Mouse (Mus musculus): Measurements from ENCODE around the gene Grwd1. TPM values are rescaled to one million over a fixed set of nuclear protein-coding genes. Genes with fewer than 3 reads are reported as not detected.
"Not testable (repeated sequence)": the region's sequence is repeated elsewhere in the genome, so short reads cannot be mapped to it uniquely, and the experiment has no call there.

Gene Grwd1
- polyA plus RNA-seq (2015; fragmentation: Nextera tagmentation; extraction: Ambion mirVana) = 41.9 and 44.1 TPM in 2 replicates

GRCm38 (mm10) chr7:45830427-45831127, at the start of gene Grwd1:
Grwd1 (minus strand) TSS chr7:45830944.
- peaks cover 46% of the 10 kb centered on the region for H3K27me3 ChIP-seq (replicated peaks)
- H3K27ac ChIP-seq (replicated peaks) = peak within 1 kb of the TSS; percentile 66; the same call in 1 of the 2 replicates
- WGBS = under 1% methylated on average over 35 of the region's 35 CpGs
- ATAC-seq (ENCODE audit: extremely low read depth, insufficient number of reproducible peaks, low FRiP score, low TSS enrichment) = peak; percentile 31; the same call in 1 of the 2 replicates
- peaks cover 41% of the 10 kb centered on the region for H3K36me3 ChIP-seq
- peak within 1 kb of the TSS; percentile 91 for H3K4me2 ChIP-seq
- H3K9ac ChIP-seq = peak within 1 kb of the TSS; percentile 89
- H3K4me3 ChIP-seq = peak within 1 kb of the TSS; percentile 95
- no peaks in the 10 kb centered on the region for H3K9me3 ChIP-seq
- H3K4me1 ChIP-seq = peaks cover 26% of the 10 kb centered on the region

GRCm38 (mm10) chr7:45880531-45880930, 49.8 kb upstream of the Grwd1 start:
- Histone ChIP-seq H3K36me3 (peaks cover 99% of the 10 kb centered on the region), H3K4me2 (no peak overlapping the region), H3K9ac (no peak overlapping the region), H3K9me3 (no peaks in the 10 kb centered on the region), H3K4me1 (no peaks in the 10 kb centered on the region), H3K27ac (replicated peaks) (no peak overlapping the region), H3K4me3 (no peak overlapping the region), H3K27me3 (replicated peaks) (no peaks in the 10 kb centered on the region)
- no peak for ATAC-seq (ENCODE audit: extremely low read depth, insufficient number of reproducible peaks, low FRiP score, low TSS enrichment)
- 92% methylated on average over 4 of the region's 4 CpGs for WGBS

- not testable (repeated sequence) for H3K27me3 ChIP-seq (replicated peaks); H3K9ac ChIP-seq; H3K9me3 ChIP-seq; H3K4me2 ChIP-seq; ATAC-seq (ENCODE audit: extremely low read depth, insufficient number of reproducible peaks, low FRiP score, low TSS enrichment); H3K27ac ChIP-seq (replicated peaks); H3K4me3 ChIP-seq
- H3K36me3 ChIP-seq = peaks cover 94% of the 10 kb centered on the region
- H3K4me1 ChIP-seq = peaks cover 17% of the 10 kb centered on the region
- 81% methylated on average over 1 of the region's 1 CpGs for WGBS
These were observed 47.5 kb upstream of the Grwd1 start, which contains the start of gene Grin2d for GRCm38 (mm10) chr7:45878278-45878677. Grin2d (minus strand) TSS chr7:45878378.

DNA sequence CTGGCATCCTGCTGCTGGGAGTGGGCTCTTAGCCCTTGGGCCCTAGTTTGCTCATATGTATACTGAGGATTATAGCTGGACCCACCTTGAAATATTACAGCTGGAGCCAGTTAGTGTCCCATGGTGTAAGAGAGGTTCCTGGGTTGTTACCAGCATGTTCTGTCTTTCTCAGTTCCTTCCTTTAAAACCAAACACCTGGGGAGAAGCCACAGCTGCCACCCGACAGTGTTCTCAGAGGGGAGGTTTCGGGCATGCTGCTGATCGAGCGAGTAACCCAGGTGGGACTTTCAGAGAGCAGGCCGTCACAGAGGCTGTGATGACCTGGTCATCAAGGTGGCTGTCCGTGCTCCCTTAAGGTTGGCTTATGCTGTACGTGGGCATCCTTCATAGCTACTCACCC, 46.2 kb upstream of the Grwd1 start:
- Histone ChIP-seq H3K4me1 (peaks cover 17% of the 10 kb centered on the region), H3K27me3 (replicated peaks) (peaks cover 2% of the 10 kb centered on the region), H3K4me2 (no peak overlapping the region), H3K27ac (replicated peaks) (no peak overlapping the region), H3K9ac (no peak overlapping the region), H3K4me3 (no peak overlapping the region), H3K36me3 (peaks cover 80% of the 10 kb centered on the region), H3K9me3 (no peaks in the 10 kb centered on the region)
- no peak for ATAC-seq (ENCODE audit: extremely low read depth, insufficient number of reproducible peaks, low FRiP score, low TSS enrichment)
- WGBS = 94% methylated on average over 7 of the region's 7 CpGs

GRCm38 (mm10) chr7:45873061-45873947, 42.6 kb upstream of the Grwd1 start:
- Histone ChIP-seq H3K4me3 (peak overlapping the region; percentile 76), H3K4me1 (peaks cover 43% of the 10 kb centered on the region), H3K4me2 (peak overlapping the region; percentile 88), H3K27ac (replicated peaks) (peak overlapping the region; percentile 94), H3K9ac (peak overlapping the region; percentile 97), H3K36me3 (peaks cover 44% of the 10 kb centered on the region), H3K9me3 (no peaks in the 10 kb centered on the region), H3K27me3 (replicated peaks) (peaks cover 38% of the 10 kb centered on the region)
- ATAC-seq (ENCODE audit: extremely low read depth, insufficient number of reproducible peaks, low FRiP score, low TSS enrichment) = peak; percentile 45; the same call in 1 of the 2 replicates
- 3% methylated on average over 28 of the region's 28 CpGs for WGBS

GRCm38 (mm10) chr7:45872624-45873023, 41.9 kb upstream of the Grwd1 start, which contains the start of gene Kdelr1:
Kdelr1 (plus strand) TSS chr7:45872772.
- Histone ChIP-seq H3K36me3 (peaks cover 38% of the 10 kb centered on the region), H3K4me3 (peak within 1 kb of the TSS; percentile 76), H3K27me3 (replicated peaks) (peaks cover 45% of the 10 kb centered on the region), H3K9me3 (no peaks in the 10 kb centered on the region), H3K27ac (replicated peaks) (peak within 1 kb of the TSS; percentile 94), H3K4me2 (peak within 1 kb of the TSS; percentile 88), H3K9ac (peak within 1 kb of the TSS; percentile 97), H3K4me1 (peaks cover 50% of the 10 kb centered on the region)
- ATAC-seq (ENCODE audit: extremely low read depth, insufficient number of reproducible peaks, low FRiP score, low TSS enrichment) = peak; percentile 48; the same call in 1 of the 2 replicates
- WGBS = under 1% methylated on average over 18 of the region's 18 CpGs

- Histone ChIP-seq H3K4me2 (peak overlapping the region; percentile 67), H3K9ac (peak overlapping the region; percentile 77), H3K27ac (replicated peaks) (no peak overlapping the region), H3K27me3 (replicated peaks) (peaks cover 52% of the 10 kb centered on the region), H3K9me3 (no peaks in the 10 kb centered on the region), H3K4me1 (peaks cover 62% of the 10 kb centered on the region), H3K36me3 (peaks cover 16% of the 10 kb centered on the region), H3K4me3 (peak overlapping the region; percentile 44)
- ATAC-seq (ENCODE audit: extremely low read depth, insufficient number of reproducible peaks, low FRiP score, low TSS enrichment) = no peak
- WGBS = 1% methylated on average over 30 of the region's 30 CpGs
These were observed 39.7 kb upstream of the Grwd1 start for GRCm38 (mm10) chr7:45870282-45871058.

- peaks cover 59% of the 10 kb centered on the region for H3K4me1 ChIP-seq
- ATAC-seq (ENCODE audit: extremely low read depth, insufficient number of reproducible peaks, low FRiP score, low TSS enrichment) = no peak
These were observed 39.0 kb upstream of the Grwd1 start for GRCm38 (mm10) chr7:45869787-45870186.

DNA sequence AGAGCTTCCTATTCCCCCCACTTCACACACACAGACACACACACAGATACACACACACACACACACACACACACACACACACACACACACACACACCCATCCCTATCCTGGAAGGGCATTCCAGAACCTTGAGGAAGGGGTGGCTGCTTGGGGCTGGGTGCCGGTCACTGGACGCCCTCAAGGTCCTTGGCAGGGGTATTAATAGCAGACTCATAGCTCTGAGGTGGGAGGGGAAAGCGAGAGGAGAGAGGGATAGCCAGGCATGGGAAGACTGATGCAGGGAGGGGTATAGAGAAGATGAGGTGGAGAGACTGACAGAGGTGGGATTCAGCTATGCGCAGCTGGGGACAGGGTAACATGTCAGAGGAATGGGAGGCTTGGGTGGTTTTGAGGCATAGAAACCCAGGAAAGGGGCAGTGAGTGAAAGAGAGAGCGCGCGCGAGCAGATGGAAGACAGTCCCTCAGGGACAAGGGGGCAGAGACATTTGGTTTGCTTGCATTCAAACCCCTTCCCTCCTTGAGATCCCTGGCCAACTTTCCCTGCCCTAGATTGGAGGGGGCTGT, 38.4 kb upstream of the Grwd1 start:
- peak overlapping the region; percentile 44 for H3K4me3 ChIP-seq
- no peaks in the 10 kb centered on the region for H3K9me3 ChIP-seq
- 16% methylated on average over 8 of the region's 8 CpGs for WGBS
- peaks cover 52% of the 10 kb centered on the region for H3K27me3 ChIP-seq (replicated peaks)
- ATAC-seq (ENCODE audit: extremely low read depth, insufficient number of reproducible peaks, low FRiP score, low TSS enrichment) = no peak
- H3K36me3 ChIP-seq = peaks cover 4% of the 10 kb centered on the region
- H3K27ac ChIP-seq (replicated peaks) = no peak overlapping the region
- H3K4me1 ChIP-seq = peaks cover 53% of the 10 kb centered on the region
- H3K9ac ChIP-seq = peak overlapping the region; percentile 77
- peak overlapping the region; percentile 67 for H3K4me2 ChIP-seq

More at GRCm38 (mm10) chr7:45869787-45870186, 39.0 kb upstream of the Grwd1 start:
- H3K36me3 ChIP-seq = peaks cover 10% of the 10 kb centered on the region
- peak overlapping the region; percentile 77 for H3K9ac ChIP-seq
- peaks cover 52% of the 10 kb centered on the region for H3K27me3 ChIP-seq (replicated peaks)
- H3K4me2 ChIP-seq = peak overlapping the region; percentile 67
- no peaks in the 10 kb centered on the region for H3K9me3 ChIP-seq
- 4% methylated on average over 14 of the region's 14 CpGs for WGBS
- H3K27ac ChIP-seq (replicated peaks) = no peak overlapping the region
- H3K4me3 ChIP-seq = peak overlapping the region; percentile 44

DNA sequence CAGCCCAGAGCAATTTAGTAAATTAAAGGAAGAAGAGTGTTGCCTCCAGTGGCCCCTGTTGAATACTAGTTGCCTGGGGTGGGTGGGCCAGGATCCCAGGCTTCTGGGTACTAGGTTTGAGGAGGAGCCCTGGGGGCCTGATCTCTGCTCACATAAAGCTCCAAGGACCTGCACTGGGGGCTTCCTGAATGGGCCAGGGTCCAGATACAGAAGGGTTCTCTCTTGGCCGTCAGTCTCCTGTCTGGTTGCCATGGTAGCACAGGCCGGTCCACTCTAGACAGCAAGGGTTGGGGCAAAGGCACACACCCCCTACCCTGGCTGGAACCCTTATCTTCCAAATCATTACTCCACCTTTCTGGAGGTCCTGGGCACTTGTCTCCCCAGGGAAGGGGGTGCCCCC, 37.1 kb upstream of the Grwd1 start:
- Histone ChIP-seq H3K27ac (replicated peaks) (no peak overlapping the region), H3K9me3 (no peaks in the 10 kb centered on the region), H3K36me3 (no peaks in the 10 kb centered on the region), H3K4me2 (peak overlapping the region; percentile 90; the same call in 1 of the 2 replicates), H3K9ac (0 out of 2 replicates have a peak overlapping the region, but pooled peaks have one; percentile 24), H3K27me3 (replicated peaks) (peaks cover 57% of the 10 kb centered on the region), H3K4me3 (no peak overlapping the region), H3K4me1 (peaks cover 46% of the 10 kb centered on the region)
- 22% methylated on average over 2 of the region's 2 CpGs for WGBS
- no peak for ATAC-seq (ENCODE audit: extremely low read depth, insufficient number of reproducible peaks, low FRiP score, low TSS enrichment)

Measured in heart, embryonic 13.5 days (tissue).